In the genomic region with DNA sequence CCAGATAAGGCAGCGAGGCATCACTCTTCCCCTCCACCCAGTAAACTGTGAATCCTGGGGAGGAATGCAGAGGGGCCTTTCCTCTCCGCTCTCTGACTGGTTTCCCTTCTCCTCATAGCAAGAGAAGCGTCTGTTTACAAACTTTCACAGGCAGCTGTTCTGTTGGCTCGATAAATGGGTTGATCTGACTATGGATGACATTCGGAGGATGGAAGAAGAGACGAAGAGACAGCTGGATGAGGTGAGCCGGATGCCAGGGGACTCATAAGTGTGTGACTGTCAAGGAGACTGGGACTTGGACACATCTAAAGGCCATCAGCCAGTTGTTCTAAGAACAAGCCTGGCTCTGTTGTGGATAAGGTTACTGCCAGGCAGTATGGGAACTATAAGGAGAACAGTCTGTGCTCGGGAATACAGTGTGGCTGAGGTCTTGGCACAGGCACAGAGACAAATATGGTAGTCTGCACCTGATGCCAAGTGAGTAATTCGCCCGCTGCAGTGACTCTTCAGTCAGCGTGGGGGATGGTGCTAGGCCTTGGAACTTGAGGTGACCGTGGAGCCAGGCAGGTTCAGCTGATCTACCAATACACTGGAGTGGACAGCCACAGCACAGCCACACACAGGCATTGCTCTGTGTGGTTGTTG, we compare ENCODE assay signal across 8 mouse cellular contexts. TPM values are rescaled to one million over a fixed set of nuclear protein-coding genes. Genes with fewer than 3 reads are reported as not detected.
A peak's percentile ranks its signal among the peaks of the same experiment; 100 is the strongest.
DNase-seq lines count a peak whose midpoint lies in the region; ATAC-seq and TF ChIP-seq lines count a peak whose summit lies in the region.

No protein-coding gene starts in this region.

- intact Hi-C loops in gastrocnemius, postnatal 14 days (cut with DNase I; ENCODE audit: low total_unique reads): no loop called here

- no peak overlapping the region for H3K4me3 ChIP-seq in layer of hippocampus, adult 2 months
- H3K4me3 ChIP-seq in myocyte: no peak overlapping the region

- no peaks in the 10 kb centered on the region for H3K79me2 ChIP-seq in myocyte (ENCODE audit: control insufficient read depth, insufficient read depth)

- H3K4me2 ChIP-seq in myocyte (ENCODE audit: low read depth): peak overlapping the region; percentile 60

- peak; percentile 44 to 46 for DNase-seq in layer of hippocampus, adult 2 months (ENCODE audit: low spot score in 2 of 2)
- no peak for DNase-seq in layer of hippocampus, postnatal 36 days
- peak; percentile 73 for DNase-seq in adrenal gland, postnatal 25 days
- DNase-seq in gastrocnemius, postnatal 14 days: peak; percentile 55
- no peak for DNase-seq in natural killer cell, adult 2 months (ENCODE audit: low spot score in 2 of 2)
- no peak for DNase-seq in thymus, postnatal 0 days (ENCODE audit: low spot score)

- TF ChIP-seq CTCF in layer of hippocampus, adult 2 months (conservative IDR thresholded peaks at IDR 0.05): no peak

- peaks cover 23% of the 10 kb centered on the region for H3K36me3 ChIP-seq in myocyte (ENCODE audit: control insufficient read depth, insufficient read depth)

- peak overlapping the region; percentile 68 for H3K27ac ChIP-seq in layer of hippocampus, adult 2 months

- H3ac ChIP-seq in myocyte (ENCODE audit: control insufficient read depth, insufficient read length): no peak overlapping the region

- H3K27me3 ChIP-seq in myocyte (ENCODE audit: control insufficient read depth, insufficient read depth, insufficient read length): no peaks in the 10 kb centered on the region

- TF ChIP-seq POLR2A in myocyte (IDR thresholded peaks at IDR 0.05; ENCODE audit: insufficient read length, low read depth): no peak

- no peak for ATAC-seq in megakaryocyte progenitor cell, adult 5-6 weeks (replicated peaks; ENCODE audit: poor library complexity)

TF ChIP-seq in myocyte, 11 proteins besides CTCF, POLR2A, EP300 and RAD21:
- no peak for TF ChIP-seq REST (IDR thresholded peaks at IDR 0.05; ENCODE audit: insufficient read depth, insufficient read length)
- TF ChIP-seq E2F4 (IDR thresholded peaks at IDR 0.05; ENCODE audit: insufficient read depth): no peak
- TF ChIP-seq USF1 (IDR thresholded peaks at IDR 0.05; ENCODE audit: low read depth): no peak
- TF ChIP-seq SRF (IDR thresholded peaks at IDR 0.05; ENCODE audit: control insufficient read depth, insufficient read length, low read depth): peak; percentile 93
- TF ChIP-seq POLR2AphosphoS2 (IDR thresholded peaks at IDR 0.05; ENCODE audit: insufficient read length, low read depth): peak; percentile 29
- TF ChIP-seq MAX (IDR thresholded peaks at IDR 0.05; ENCODE audit: low read depth): no peak
- TF ChIP-seq MYOG (IDR thresholded peaks at IDR 0.05; ENCODE audit: control insufficient read depth in 1 of 3, insufficient read depth in 1 of 3, insufficient read length in 2 of 3, low read depth in 2 of 3): peak in 2 of 3 experiments; percentile 29 to 90
- TF ChIP-seq TCF12 (IDR thresholded peaks at IDR 0.05; ENCODE audit: insufficient read depth, poor library complexity, severe bottlenecking): peak; percentile 25
- peak; percentile 45 to 64 (median 60) for TF ChIP-seq MYOD1 (IDR thresholded peaks at IDR 0.05; ENCODE audit: control insufficient read depth in 1 of 3, insufficient read length in 2 of 3, low read depth in 2 of 3)
- TF ChIP-seq CEBPB (IDR thresholded peaks at IDR 0.05; ENCODE audit: insufficient read depth, poor library complexity, severe bottlenecking): no peak
- no peak for TF ChIP-seq TCF3 (IDR thresholded peaks at IDR 0.05; ENCODE audit: insufficient read length, low read depth)

RNA-seq across cellular contexts. Expression of a gene that starts 10.5 kb away (rescaled TPM):
- 10 to 100 TPM; 49.4 to 50.4 TPM for total RNA-seq in layer of hippocampus, adult 2 months (2021)
- total RNA-seq in layer of hippocampus, postnatal 36 days (2021): 10 to 100 TPM; 46.3 to 47.0 TPM
- 40.6 and 61.6 TPM in 2 replicates for total RNA-seq in adrenal gland, postnatal 25 days (2021)
- 10 to 100 TPM; 17.0 to 23.0 TPM for total RNA-seq in gastrocnemius, postnatal 14 days (2021)
- 20.7 TPM for polyA plus RNA-seq in myocyte (2012; fragmentation: generic; extraction: Trizol)
- 38.1 and 43.0 TPM in 2 replicates for total RNA-seq in megakaryocyte progenitor cell, adult 5-6 weeks (2015)
- 21.9 and 23.7 TPM in 2 replicates for total RNA-seq in megakaryocyte progenitor cell, adult 5-6 weeks (2017)
- 56.9 and 63.9 TPM in 2 replicates for polyA plus RNA-seq in thymus, postnatal 0 days (2015; fragmentation: Nextera tagmentation; extraction: Ambion mirVana)

RNA-seq across cellular contexts. Expression of a gene that starts 30.0 kb away (rescaled TPM):
- 10 to 100 TPM; 16.5 to 19.9 TPM for total RNA-seq in layer of hippocampus, adult 2 months (2021)
- 10 to 100 TPM; 13.4 to 17.1 TPM for total RNA-seq in layer of hippocampus, postnatal 36 days (2021)
- total RNA-seq in adrenal gland, postnatal 25 days (2021): 157 and 166 TPM in 2 replicates
- 10 to 100 TPM; 50.5 to 51.8 TPM for total RNA-seq in gastrocnemius, postnatal 14 days (2021)
- 177 TPM for polyA plus RNA-seq in myocyte (2012; fragmentation: generic; extraction: Trizol)
- total RNA-seq in megakaryocyte progenitor cell, adult 5-6 weeks (2015): 11.4 and 12.2 TPM in 2 replicates
- 9.0 and 15.4 TPM in 2 replicates for total RNA-seq in megakaryocyte progenitor cell, adult 5-6 weeks (2017)
- polyA plus RNA-seq in thymus, postnatal 0 days (2015; fragmentation: Nextera tagmentation; extraction: Ambion mirVana): 16.1 and 19.0 TPM in 2 replicates

RNA-seq across cellular contexts. Expression of a gene that starts 32.4 kb away (rescaled TPM):
- total RNA-seq in layer of hippocampus, adult 2 months (2021): 100 to 1,000 TPM; 269 to 283 TPM
- 100 to 1,000 TPM; 283 to 291 TPM for total RNA-seq in layer of hippocampus, postnatal 36 days (2021)
- 182 and 184 TPM in 2 replicates for total RNA-seq in adrenal gland, postnatal 25 days (2021)
- total RNA-seq in gastrocnemius, postnatal 14 days (2021): 100 to 1,000 TPM; 176 to 185 TPM
- 125 TPM for polyA plus RNA-seq in myocyte (2012; fragmentation: generic; extraction: Trizol)
- total RNA-seq in megakaryocyte progenitor cell, adult 5-6 weeks (2015): 166 and 176 TPM in 2 replicates
- 70.3 and 82.4 TPM in 2 replicates for total RNA-seq in megakaryocyte progenitor cell, adult 5-6 weeks (2017)
- polyA plus RNA-seq in thymus, postnatal 0 days (2015; fragmentation: Nextera tagmentation; extraction: Ambion mirVana): 103 and 112 TPM in 2 replicates

RNA-seq across cellular contexts. Expression of a gene that starts 58.8 kb away (rescaled TPM):
- 100 to 1,000 TPM; 123 to 136 TPM for total RNA-seq in layer of hippocampus, adult 2 months (2021)
- total RNA-seq in layer of hippocampus, postnatal 36 days (2021): 100 to 1,000 TPM; 129 to 137 TPM
- total RNA-seq in adrenal gland, postnatal 25 days (2021): 112 and 117 TPM in 2 replicates
- total RNA-seq in gastrocnemius, postnatal 14 days (2021): 10 to 100 TPM; 44.6 to 45.4 TPM
- polyA plus RNA-seq in myocyte (2012; fragmentation: generic; extraction: Trizol): 34.5 TPM
- 32.0 and 32.6 TPM in 2 replicates for total RNA-seq in megakaryocyte progenitor cell, adult 5-6 weeks (2015)
- total RNA-seq in megakaryocyte progenitor cell, adult 5-6 weeks (2017): 28.4 and 40.0 TPM in 2 replicates
- polyA plus RNA-seq in thymus, postnatal 0 days (2015; fragmentation: Nextera tagmentation; extraction: Ambion mirVana): 58.0 and 64.6 TPM in 2 replicates

Comparison
In these comparisons a context has a peak if more than half of its experiments do, and no peak if none do; other contexts are left out.
1. DNase-seq: peak in layer of hippocampus, adult 2 months (2 of 2), adrenal gland, postnatal 25 days (single experiment) and gastrocnemius, postnatal 14 days (single experiment); none in layer of hippocampus, postnatal 36 days (0 of 2), natural killer cell, adult 2 months (0 of 2) and thymus, postnatal 0 days (single experiment).